Mouse (Mus musculus) kidney, embryonic 15.5 days (tissue): ENCODE data around the gene Ano2. TPM values are rescaled to one million over a fixed set of nuclear protein-coding genes. Genes with fewer than 3 reads are reported as not detected.
A peak's percentile ranks its signal among the peaks of the same experiment; 100 is the strongest.

Experiments
- ATAC-seq: fragments of 200-750 bp; cut with Nextera tagmentation; replicated peaks from 2 replicates; pipeline ENCODE4 v1.8.0; 2017; ENCODE audit warnings: moderate TSS enrichment; ENCODE audit not compliant: low FRiP score
- H3K27ac ChIP-seq: fragments of 300-500 bp; sonication (generic); 2 replicates; pipeline ENCODE4 v1.5.1; 2015; ENCODE audit warnings: mild to moderate bottlenecking, inconsistent platforms
- H3K27me3 ChIP-seq: fragments of 300-500 bp; sonication (generic); 2 replicates; pipeline ENCODE4 v1.6.1; 2015; ENCODE audit warnings: inconsistent platforms
- H3K36me3 ChIP-seq: fragments of 300-500 bp; sonication (generic); 2 replicates; pipeline ENCODE4 v1.6.1; 2015; ENCODE audit warnings: inconsistent platforms
- H3K4me1 ChIP-seq: fragments of 300-500 bp; sonication (generic); 2 replicates; pipeline ENCODE4 v1.6.1; 2015; ENCODE audit warnings: inconsistent platforms
- H3K4me2 ChIP-seq: fragments of 300-500 bp; sonication (generic); 2 replicates; pipeline ENCODE4 v1.6.1; 2015; ENCODE audit warnings: moderate library complexity, mild to moderate bottlenecking, inconsistent platforms
- H3K4me3 ChIP-seq: fragments of 300-500 bp; sonication (generic); replicated peaks from 2 replicates; pipeline ENCODE4 v1.5.1; 2015; ENCODE audit warnings: mild to moderate bottlenecking, inconsistent platforms
- H3K9ac ChIP-seq: fragments of 300-500 bp; sonication (generic); 2 replicates; pipeline ENCODE4 v1.6.1; 2015; ENCODE audit warnings: mild to moderate bottlenecking, inconsistent platforms
- H3K9me3 ChIP-seq: fragments of 300-500 bp; sonication (generic); replicated peaks from 2 replicates; pipeline ENCODE4 v1.6.1; 2016; ENCODE audit warnings: inconsistent platforms
- WGBS: fragments of 180-500 bp; shearing (Covaris S2); methylation state at CpG from one replicate; pipeline ENCODE4 v1.1.7; 2015; ENCODE audit warnings: mixed read lengths; 5-methylcytosine and 5-hydroxymethylcytosine counted together
- polyA plus RNA-seq: library from polyadenylated mRNA; unstranded; fragments of >200 nt; fragmentation: Nextera tagmentation; extraction: Ambion mirVana; gene quantifications from 2 replicates; pipeline ENCODE4 v1.2.1, GENCODE M21; 2015

Ano2 gene
- polyA plus RNA-seq, 1 experiment from 2014 or later: 0.48 TPM

DNA sequence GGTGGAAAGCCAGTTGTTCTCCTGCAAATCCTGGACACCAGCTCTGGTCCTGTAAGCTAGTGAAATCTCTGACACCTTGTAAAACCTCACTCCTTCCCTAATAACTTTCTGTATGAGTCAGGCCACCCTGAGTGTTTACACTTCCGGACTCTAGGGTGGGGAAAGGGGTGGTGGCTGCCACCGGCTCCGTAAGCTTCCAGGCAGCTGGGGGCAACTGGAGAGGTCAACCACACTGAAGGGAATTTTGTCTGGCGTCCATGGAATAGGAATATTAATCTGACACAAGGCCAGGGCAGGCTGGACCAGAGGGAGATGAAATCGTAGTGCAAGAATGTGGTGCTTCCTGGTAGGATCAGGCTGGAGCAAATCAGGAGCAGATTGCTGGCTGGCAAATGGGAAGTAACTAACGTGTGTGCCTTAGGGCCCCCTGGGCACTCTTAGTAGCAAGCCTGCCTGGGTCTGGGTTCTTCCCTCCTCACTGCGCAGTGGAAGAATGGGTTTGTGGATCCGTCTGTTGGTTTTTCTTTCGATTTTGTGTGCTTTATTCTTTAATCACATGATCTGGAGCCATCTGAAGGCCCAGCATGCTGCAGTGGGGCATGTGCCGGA lies 57.2 kb downstream of the Ano2 start:
- Histone ChIP-seq H3K4me3 (no peak overlapping the region), H3K36me3 (no peaks in the 10 kb centered on the region), H3K4me2 (no peak overlapping the region), H3K4me1 (0 out of 2 replicates have a peak, but pooled peaks cover 4% of the 10 kb centered on the region), H3K9me3 (no peaks in the 10 kb centered on the region), H3K27me3 (no peaks in the 10 kb centered on the region), H3K27ac (no peak overlapping the region), H3K9ac (no peak overlapping the region)
- 54% methylated on average over 10 of the region's 10 CpGs for WGBS
- no peak for ATAC-seq

DNA sequence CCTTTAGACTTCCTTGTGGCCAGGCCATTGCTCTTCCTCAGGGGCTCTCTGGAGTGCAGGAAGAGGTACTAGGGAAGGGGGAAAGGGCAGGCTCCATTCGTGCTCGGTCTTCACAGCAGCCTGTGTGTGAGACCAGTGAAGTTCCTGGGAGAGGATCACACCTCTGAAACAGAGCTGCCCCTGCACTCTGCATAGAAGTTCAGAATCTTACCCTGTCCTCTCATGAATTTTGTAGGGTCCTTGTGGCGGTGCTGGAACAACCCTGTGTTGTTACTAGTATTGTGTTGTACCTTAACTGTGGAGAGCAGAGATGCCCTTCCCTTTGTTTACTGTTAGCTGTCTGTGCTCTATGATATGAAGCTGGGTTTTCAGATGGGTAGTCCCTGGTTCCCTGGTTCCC lies 58.4 kb downstream of the Ano2 start:
- no peak for ATAC-seq

DNA sequence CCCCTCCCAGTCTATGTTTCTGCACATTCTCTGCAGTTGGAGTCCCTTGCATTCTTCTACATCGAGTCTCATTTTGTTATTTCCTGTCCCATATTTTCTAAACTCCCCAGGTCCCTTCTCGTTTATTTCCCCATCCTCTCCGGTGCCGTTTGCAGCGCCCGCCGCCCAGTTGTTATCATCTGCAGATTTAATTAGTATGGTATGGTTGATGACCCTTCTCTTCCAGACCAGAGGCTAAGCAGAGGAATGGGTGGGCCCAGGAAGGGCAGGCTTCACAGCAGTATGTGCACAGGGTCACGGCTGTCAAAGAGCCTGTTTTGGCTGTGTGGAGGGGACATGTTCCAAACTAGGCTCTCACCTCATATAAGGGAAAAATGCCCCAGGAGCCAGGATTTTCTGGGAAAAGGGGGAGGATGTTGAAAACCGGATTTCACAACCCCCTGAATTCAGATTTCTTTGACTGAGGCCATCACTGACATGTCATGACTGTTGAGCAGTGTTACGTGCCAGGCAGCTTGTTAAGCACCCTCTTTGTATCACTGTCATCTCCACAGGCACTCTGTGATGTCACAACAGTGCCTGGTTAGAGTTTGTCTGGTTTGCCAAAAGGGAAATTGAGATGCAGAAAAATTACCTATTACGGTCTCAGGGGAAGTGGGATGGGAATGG lies 72.8 kb downstream of the Ano2 start:
- no peaks in the 10 kb centered on the region for H3K4me1 ChIP-seq
- H3K4me3 ChIP-seq: no peak overlapping the region
- 71% methylated on average over 11 of the region's 11 CpGs for WGBS
- no peak overlapping the region for H3K27ac ChIP-seq
- no peak overlapping the region for H3K9ac ChIP-seq
- H3K27me3 ChIP-seq: no peaks in the 10 kb centered on the region
- no peak overlapping the region for H3K4me2 ChIP-seq
- no peaks in the 10 kb centered on the region for H3K36me3 ChIP-seq
- H3K9me3 ChIP-seq: no peaks in the 10 kb centered on the region
- ATAC-seq: no peak

More for the DNA sequence above, 58.4 kb downstream of the Ano2 start:
- 54% methylated on average over 3 of the region's 3 CpGs for WGBS
- Histone ChIP-seq H3K9ac (no peak overlapping the region), H3K4me1 (0 out of 2 replicates have a peak, but pooled peaks cover 4% of the 10 kb centered on the region), H3K27me3 (no peaks in the 10 kb centered on the region), H3K4me3 (no peak overlapping the region), H3K36me3 (no peaks in the 10 kb centered on the region), H3K9me3 (no peaks in the 10 kb centered on the region), H3K27ac (no peak overlapping the region), H3K4me2 (no peak overlapping the region)

DNA sequence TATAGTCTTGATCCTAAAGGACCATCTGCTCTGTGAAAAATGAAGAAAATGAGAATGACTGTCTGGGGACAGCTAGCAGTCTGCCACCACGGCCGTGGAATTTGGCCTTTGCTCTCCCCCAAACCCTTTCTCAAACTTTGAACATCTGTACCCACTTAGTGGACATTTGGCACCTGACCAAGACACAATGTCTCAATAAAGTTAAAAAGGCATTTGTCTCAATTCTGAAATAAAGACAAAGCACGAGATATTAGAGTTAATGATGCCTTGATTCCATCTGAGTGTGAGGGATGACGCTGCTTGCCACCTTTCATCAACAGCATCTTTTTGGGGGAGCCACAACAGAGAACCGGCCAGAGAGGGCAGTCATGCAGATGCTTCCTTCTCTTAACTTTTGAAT lies 83.0 kb downstream of the Ano2 start:
- Histone ChIP-seq H3K9ac (no peak overlapping the region), H3K36me3 (no peaks in the 10 kb centered on the region), H3K4me3 (no peak overlapping the region), H3K27me3 (no peaks in the 10 kb centered on the region), H3K4me1 (no peaks in the 10 kb centered on the region), H3K9me3 (no peaks in the 10 kb centered on the region), H3K4me2 (no peak overlapping the region), H3K27ac (no peak overlapping the region)
- ATAC-seq: no peak
- 25% methylated on average over 5 of the region's 5 CpGs for WGBS

DNA sequence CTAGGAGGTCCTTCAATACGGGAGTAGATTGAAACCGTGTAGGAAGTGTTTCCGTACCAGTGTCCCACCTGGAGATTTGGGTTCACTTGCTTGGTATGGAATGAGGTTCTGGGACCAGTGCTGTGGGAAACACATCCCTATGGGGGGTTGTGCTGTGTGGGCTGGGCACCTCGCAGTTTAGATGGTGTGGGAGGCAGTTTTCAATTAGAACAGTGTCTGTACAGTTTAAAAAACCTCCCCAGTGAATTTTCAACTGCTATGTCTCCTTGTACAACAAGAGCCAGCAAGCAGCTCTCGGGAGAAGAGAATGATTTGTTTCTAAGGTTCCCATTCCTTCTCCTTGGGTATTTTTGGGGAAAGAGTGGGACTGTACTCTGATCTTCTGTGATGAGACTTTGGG lies 86.1 kb downstream of the Ano2 start:
- WGBS: 78% methylated on average over 5 of the region's 5 CpGs
- H3K4me3 ChIP-seq: no peak overlapping the region

GRCm38 (mm10) chr6:125802954-125803353 lies 112.7 kb downstream of the Ano2 start:
- Histone ChIP-seq H3K4me1 (peaks cover 12% of the 10 kb centered on the region), H3K27ac (no peak overlapping the region), H3K27me3 (no peaks in the 10 kb centered on the region), H3K4me2 (no peak overlapping the region), H3K4me3 (no peak overlapping the region), H3K9ac (no peak overlapping the region), H3K36me3 (no peaks in the 10 kb centered on the region), H3K9me3 (no peaks in the 10 kb centered on the region)
- no peak; the same call in 1 of the 2 replicates for ATAC-seq
- WGBS: 29% methylated on average over 8 of the region's 8 CpGs

More for the DNA sequence above, 86.1 kb downstream of the Ano2 start:
- H3K9me3 ChIP-seq: no peaks in the 10 kb centered on the region
- H3K4me1 ChIP-seq: no peaks in the 10 kb centered on the region
- no peak overlapping the region for H3K9ac ChIP-seq
- H3K27ac ChIP-seq: no peak overlapping the region
- no peak overlapping the region for H3K4me2 ChIP-seq
- H3K27me3 ChIP-seq: no peaks in the 10 kb centered on the region
- no peaks in the 10 kb centered on the region for H3K36me3 ChIP-seq
- no peak for ATAC-seq

DNA sequence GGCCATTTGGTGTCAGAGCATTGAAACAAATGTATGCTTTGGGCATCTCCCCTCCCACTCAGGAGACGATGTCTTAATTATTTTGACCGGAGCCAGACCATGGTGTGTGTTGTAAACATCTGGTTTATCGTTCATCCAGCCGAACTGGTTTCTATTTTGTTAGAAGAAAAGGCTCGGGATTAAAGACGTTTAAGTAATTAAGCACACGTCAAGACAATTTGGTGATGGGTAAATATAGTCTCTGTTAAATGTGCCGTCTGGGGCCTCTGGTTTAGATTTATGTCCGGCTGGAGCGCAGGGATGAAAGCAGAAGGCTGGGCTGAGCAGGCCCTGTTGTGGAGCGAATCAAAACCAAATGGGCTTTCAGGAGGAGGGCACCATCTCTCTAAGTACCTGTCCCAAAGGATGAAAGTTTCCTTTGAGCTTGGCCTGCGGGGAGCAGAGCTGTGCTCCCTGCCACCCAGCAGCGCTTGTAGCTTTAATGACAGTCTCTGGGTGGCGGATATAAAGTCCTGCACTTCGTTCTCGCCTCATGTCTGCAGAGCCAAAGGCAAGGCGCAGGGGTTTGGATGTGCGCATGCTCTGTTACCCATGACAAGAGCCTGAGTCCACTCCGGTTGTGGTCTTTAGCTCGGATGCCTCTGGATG lies 113.3 kb downstream of the Ano2 start:
- 0 out of 2 replicates have a peak, but pooled peaks have one; percentile 18 for ATAC-seq
- no peak overlapping the region for H3K9ac ChIP-seq
- 14% methylated on average over 20 of the region's 20 CpGs for WGBS

GRCm38 (mm10) chr6:125808996-125809649 lies 118.9 kb downstream of the Ano2 start:
- Histone ChIP-seq H3K4me1 (0 out of 2 replicates have a peak, but pooled peaks cover 4% of the 10 kb centered on the region), H3K9ac (no peak overlapping the region), H3K27me3 (no peaks in the 10 kb centered on the region), H3K36me3 (no peaks in the 10 kb centered on the region), H3K9me3 (no peaks in the 10 kb centered on the region), H3K4me3 (no peak overlapping the region), H3K4me2 (no peak overlapping the region), H3K27ac (no peak overlapping the region)
- no peak for ATAC-seq
- WGBS: 62% methylated on average over 9 of the region's 9 CpGs

More for the DNA sequence above, 113.3 kb downstream of the Ano2 start:
- no peaks in the 10 kb centered on the region for H3K27me3 ChIP-seq
- H3K36me3 ChIP-seq: no peaks in the 10 kb centered on the region
- peak overlapping the region; percentile 43 for H3K4me2 ChIP-seq
- no peak overlapping the region for H3K4me3 ChIP-seq
- H3K27ac ChIP-seq: no peak overlapping the region
- peaks cover 12% of the 10 kb centered on the region for H3K4me1 ChIP-seq
- H3K9me3 ChIP-seq: no peaks in the 10 kb centered on the region

- Histone ChIP-seq H3K9me3 (no peaks in the 10 kb centered on the region), H3K4me2 (no peak overlapping the region), H3K4me1 (no peaks in the 10 kb centered on the region), H3K27me3 (no peaks in the 10 kb centered on the region), H3K9ac (no peak overlapping the region), H3K27ac (no peak overlapping the region), H3K36me3 (no peaks in the 10 kb centered on the region), H3K4me3 (no peak overlapping the region)
- no peak for ATAC-seq
- 8% methylated on average over 2 of the region's 2 CpGs for WGBS
Measured at GRCm38 (mm10) chr6:125811395-125811794, 121.2 kb downstream of the Ano2 start.

- no peak overlapping the region for H3K4me3 ChIP-seq
- H3K4me2 ChIP-seq: no peak overlapping the region
- no peaks in the 10 kb centered on the region for H3K9me3 ChIP-seq
- 20% methylated on average over 4 of the region's 4 CpGs for WGBS
- H3K27ac ChIP-seq: no peak overlapping the region
- ATAC-seq: peak; percentile 43; the same call in 1 of the 2 replicates
- H3K9ac ChIP-seq: no peak overlapping the region
- H3K36me3 ChIP-seq: no peaks in the 10 kb centered on the region
- peaks cover 7% of the 10 kb centered on the region; the same call in 1 of the 2 replicates for H3K4me1 ChIP-seq
- H3K27me3 ChIP-seq: no peaks in the 10 kb centered on the region
Measured at GRCm38 (mm10) chr6:125838121-125838520, 147.9 kb downstream of the Ano2 start.

- Histone ChIP-seq H3K4me2 (no peak overlapping the region), H3K36me3 (no peaks in the 10 kb centered on the region), H3K4me3 (no peak overlapping the region), H3K9me3 (no peaks in the 10 kb centered on the region), H3K9ac (no peak overlapping the region), H3K27ac (no peak overlapping the region), H3K27me3 (no peaks in the 10 kb centered on the region), H3K4me1 (peaks cover 7% of the 10 kb centered on the region; the same call in 1 of the 2 replicates)
- no peak for ATAC-seq
- 42% methylated on average over 3 of the region's 3 CpGs for WGBS
Measured at GRCm38 (mm10) chr6:125841284-125841683, 151.1 kb downstream of the Ano2 start.

- Histone ChIP-seq H3K9me3 (no peaks in the 10 kb centered on the region), H3K4me3 (no peak overlapping the region), H3K36me3 (no peaks in the 10 kb centered on the region), H3K27ac (no peak overlapping the region), H3K4me1 (no peaks in the 10 kb centered on the region), H3K4me2 (no peak overlapping the region), H3K9ac (no peak overlapping the region), H3K27me3 (no peaks in the 10 kb centered on the region)
- 80% methylated on average over 4 of the region's 4 CpGs for WGBS
- ATAC-seq: no peak
Measured at GRCm38 (mm10) chr6:125851196-125851595, 161.0 kb downstream of the Ano2 start.
